Mouse (Mus musculus): Measurements from ENCODE around the gene Vmn1r152.
"Not testable (repeated sequence)": the region's sequence is repeated elsewhere in the genome, so short reads cannot be mapped to it uniquely, and the experiment has no call there.

Gene Vmn1r152

GRCm38 (mm10) chr7:22522667-22523066, at the start of gene Vmn1r152:
Vmn1r152 (plus strand) TSS chr7:22522967.
- in situ Hi-C loops (cut with MboI; ENCODE audit: unreplicated experiment in 2 of 2) = not testable (repeated sequence)

DNA sequence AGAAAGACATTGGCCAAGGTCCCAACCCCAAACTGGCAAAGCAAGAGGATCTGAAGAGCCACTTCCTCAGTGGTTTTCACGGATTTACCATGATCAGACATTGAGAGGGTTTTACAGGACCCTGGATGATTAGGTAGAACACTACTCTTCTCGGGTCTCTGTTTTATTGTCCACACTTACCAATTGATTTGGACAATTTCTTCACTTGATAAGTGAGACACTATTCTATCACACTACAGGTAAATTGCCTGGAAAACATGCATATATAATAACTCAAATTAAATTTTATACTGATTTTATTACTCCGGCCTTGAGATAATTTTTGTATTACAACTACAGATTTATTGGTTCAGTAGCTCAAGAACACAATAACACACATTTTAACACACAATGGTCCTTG, 23.2 kb upstream of the Vmn1r152 start, which contains the start of gene Vmn1r151:
TSS of gene Vmn1r151 (minus strand) at position 101 of the 400 bp plus-strand sequence.
- in situ Hi-C loops (cut with MboI; ENCODE audit: unreplicated experiment in 2 of 2) = not testable (repeated sequence)

GRCm38 (mm10) chr7:22534787-22535186, 12.0 kb downstream of the Vmn1r152 start, which contains the start of gene Gm8677:
Gm8677 (minus strand) TSS chr7:22534887.
- in situ Hi-C loops (cut with MboI; ENCODE audit: unreplicated experiment in 2 of 2) = not testable (repeated sequence)

DNA sequence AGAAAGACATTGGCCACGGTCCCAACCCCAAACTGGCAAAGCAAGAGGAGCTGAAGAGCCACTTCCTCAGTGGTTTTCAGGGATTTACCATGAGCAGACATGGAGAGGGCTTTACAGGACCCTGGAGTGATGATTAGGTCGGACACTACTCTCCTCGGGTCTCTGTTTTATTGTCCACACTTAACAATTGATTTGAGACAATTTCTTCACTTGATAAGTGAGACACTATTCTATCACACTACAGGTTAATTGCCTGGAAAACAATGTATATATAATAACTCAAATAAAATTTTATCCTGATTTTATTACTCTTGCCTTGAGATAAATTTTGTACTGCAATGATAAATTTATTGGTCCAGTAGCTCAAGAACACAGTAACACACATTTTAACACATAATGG, 42.5 kb downstream of the Vmn1r152 start, which contains the start of gene Gm4201:
TSS of gene Gm4201 (minus strand) at position 101 of the 400 bp plus-strand sequence.
- in situ Hi-C loops (cut with MboI; ENCODE audit: unreplicated experiment in 2 of 2) = not testable (repeated sequence)

Measured in v-Abl transformed pro-B cells (cell line).